Mouse (Mus musculus) midbrain, embryonic 16.5 days (tissue): ENCODE measurements around the gene Sppl2b. TPM values are rescaled to one million over a fixed set of nuclear protein-coding genes. Genes with fewer than 3 reads are reported as not detected.
"Not testable (repeated sequence)": the region's sequence is repeated elsewhere in the genome, so short reads cannot be mapped to it uniquely, and the experiment has no call there.

Source experiments
- ATAC-seq: fragments of 200-750 bp; cut with Nextera tagmentation; 2 replicates; pipeline ENCODE4 v1.8.0; 2017; ENCODE audit warnings: moderate TSS enrichment
- H3K27ac ChIP-seq: fragments of 300-500 bp; sonication (generic); 2 replicates; pipeline ENCODE4 v1.5.1; 2014; ENCODE audit warnings: mild to moderate bottlenecking, low read length, mixed read lengths
- H3K27me3 ChIP-seq: fragments of 300-500 bp; sonication (generic); 2 replicates; pipeline ENCODE4 v1.6.1; 2014; ENCODE audit warnings: low read depth, low read length, mixed read lengths; ENCODE audit not compliant: control insufficient read depth, insufficient read depth
- H3K36me3 ChIP-seq: fragments of 300-500 bp; sonication (generic); 2 replicates; pipeline ENCODE4 v1.6.1; 2014; ENCODE audit warnings: mild to moderate bottlenecking, low read length, moderate library complexity, mixed read lengths; ENCODE audit not compliant: control insufficient read depth, insufficient read depth
- H3K4me1 ChIP-seq: fragments of 300-500 bp; sonication (generic); 2 replicates; pipeline ENCODE4 v1.6.1; 2014; ENCODE audit warnings: mild to moderate bottlenecking, low read length, mixed read lengths; ENCODE audit not compliant: control insufficient read depth, insufficient read depth
- H3K4me2 ChIP-seq: fragments of 300-500 bp; sonication (generic); 2 replicates; pipeline ENCODE4 v1.6.1; 2014; ENCODE audit warnings: mild to moderate bottlenecking, low read length, mixed read lengths
- H3K4me3 ChIP-seq: fragments of 300-500 bp; sonication (generic); 2 replicates; pipeline ENCODE4 v1.5.1; 2014; ENCODE audit warnings: low read depth, mild to moderate bottlenecking, low read length, moderate library complexity, mixed read lengths
- H3K9ac ChIP-seq: fragments of 300-500 bp; sonication (generic); 2 replicates; pipeline ENCODE4 v1.6.1; 2014; ENCODE audit warnings: low read depth, low read length, mixed read lengths
- H3K9me3 ChIP-seq: fragments of 300-500 bp; sonication (generic); replicated peaks from 2 replicates; pipeline ENCODE4 v1.6.1; 2014; ENCODE audit warnings: mild to moderate bottlenecking, low read length, mixed read lengths; ENCODE audit not compliant: control insufficient read depth, poor library complexity, severe bottlenecking
- WGBS: fragments of 180-500 bp; shearing (Covaris S2); extraction: QIAGEN DNeasy Blood & Tissue Kit; methylation state at CpG from one replicate; pipeline ENCODE4 v1.1.7; 2014; 5-methylcytosine and 5-hydroxymethylcytosine counted together
- polyA plus RNA-seq: library from polyadenylated mRNA; unstranded; fragments of >200 nt; fragmentation: Nextera tagmentation; extraction: Ambion mirVana; gene quantifications from 2 replicates; pipeline ENCODE4 v1.2.1, GENCODE M21; 2015

Sppl2b gene
- polyA plus RNA-seq, 1 experiment from 2014 or later: 84.1 TPM

- no peak overlapping the region for H3K4me2 ChIP-seq
- H3K9ac ChIP-seq: no peak overlapping the region
- no peaks in the 10 kb centered on the region for H3K36me3 ChIP-seq
- peaks cover 19% of the 10 kb centered on the region for H3K27me3 ChIP-seq
- no peak overlapping the region for H3K27ac ChIP-seq
- H3K4me1 ChIP-seq: peaks cover 27% of the 10 kb centered on the region
- no peak overlapping the region for H3K4me3 ChIP-seq
- no peaks in the 10 kb centered on the region for H3K9me3 ChIP-seq
- ATAC-seq: no peak
- WGBS: 6% methylated on average over 20 of the region's 20 CpGs
Observed at GRCm38 (mm10) chr10:80810084-80810483, 45.0 kb upstream of the Sppl2b start.

GRCm38 (mm10) chr10:80812391-80813041 is 42.6 kb upstream of the Sppl2b start:
- no peak for ATAC-seq
- no peak overlapping the region for H3K4me3 ChIP-seq
- no peak overlapping the region for H3K4me2 ChIP-seq
- H3K27ac ChIP-seq: no peak overlapping the region
- peaks cover 15% of the 10 kb centered on the region for H3K4me1 ChIP-seq
- no peaks in the 10 kb centered on the region for H3K9me3 ChIP-seq
- no peak overlapping the region for H3K9ac ChIP-seq
- H3K36me3 ChIP-seq: no peaks in the 10 kb centered on the region
- H3K27me3 ChIP-seq: peaks cover 19% of the 10 kb centered on the region
- 60% methylated on average over 5 of the region's 5 CpGs for WGBS

- H3K4me2 ChIP-seq: no peak within 1 kb of the TSS
- H3K4me3 ChIP-seq: no peak within 1 kb of the TSS
- H3K36me3 ChIP-seq: no peaks in the 10 kb centered on the region
- peaks cover 19% of the 10 kb centered on the region for H3K27me3 ChIP-seq
- no peak for ATAC-seq
- WGBS: 77% methylated on average over 4 of the region's 4 CpGs
- no peak within 1 kb of the TSS for H3K9ac ChIP-seq
- H3K4me1 ChIP-seq: peaks cover 8% of the 10 kb centered on the region
- H3K9me3 ChIP-seq: no peaks in the 10 kb centered on the region
- H3K27ac ChIP-seq: no peak within 1 kb of the TSS
Observed at GRCm38 (mm10) chr10:80813366-80813765, 41.7 kb upstream of the Sppl2b start, which contains the start of gene Jsrp1. TSS of gene Jsrp1 (minus strand) at chr10:80813498.

- no peaks in the 10 kb centered on the region for H3K4me1 ChIP-seq
- no peak for ATAC-seq
- peaks cover 6% of the 10 kb centered on the region; the same call in 1 of the 2 replicates for H3K27me3 ChIP-seq
- no peaks in the 10 kb centered on the region for H3K36me3 ChIP-seq
- no peak overlapping the region for H3K4me2 ChIP-seq
- H3K9ac ChIP-seq: no peak overlapping the region
- no peak overlapping the region for H3K27ac ChIP-seq
- 57% methylated on average over 7 of the region's 7 CpGs for WGBS
- H3K9me3 ChIP-seq: no peaks in the 10 kb centered on the region
- H3K4me3 ChIP-seq: no peak overlapping the region
Observed at GRCm38 (mm10) chr10:80814800-80815199, 40.3 kb upstream of the Sppl2b start.

- not testable (repeated sequence) for H3K4me2 ChIP-seq, H3K36me3 ChIP-seq, H3K4me3 ChIP-seq, H3K9ac ChIP-seq, H3K9me3 ChIP-seq, H3K27ac ChIP-seq, ATAC-seq, H3K4me1 ChIP-seq, H3K27me3 ChIP-seq
- 83% methylated on average over 3 of the region's 3 CpGs for WGBS
Observed at GRCm38 (mm10) chr10:80816303-80816702, 38.8 kb upstream of the Sppl2b start.

- H3K36me3 ChIP-seq: no peaks in the 10 kb centered on the region
- 83% methylated on average over 2 of the region's 2 CpGs for WGBS
Observed at GRCm38 (mm10) chr10:80817164-80817563, 37.9 kb upstream of the Sppl2b start.

GRCm38 (mm10) chr10:80817955-80818354 is 37.1 kb upstream of the Sppl2b start:
- not testable (repeated sequence) for H3K9me3 ChIP-seq, ATAC-seq, H3K27ac ChIP-seq, H3K4me3 ChIP-seq, H3K4me1 ChIP-seq, H3K27me3 ChIP-seq, H3K36me3 ChIP-seq, H3K9ac ChIP-seq, H3K4me2 ChIP-seq
- WGBS: 85% methylated on average over 7 of the region's 7 CpGs

More at GRCm38 (mm10) chr10:80817164-80817563, 37.9 kb upstream of the Sppl2b start:
- Histone ChIP-seq H3K9ac (no peak overlapping the region), H3K4me3 (no peak overlapping the region), H3K4me1 (no peaks in the 10 kb centered on the region), H3K9me3 (no peaks in the 10 kb centered on the region), H3K27ac (no peak overlapping the region), H3K27me3 (0 out of 2 replicates have a peak, but pooled peaks cover 3% of the 10 kb centered on the region), H3K4me2 (no peak overlapping the region)
- ATAC-seq: no peak

- Histone ChIP-seq H3K27ac (no peak overlapping the region), H3K4me3 (no peak overlapping the region), H3K4me2 (no peak overlapping the region), H3K9me3 (no peaks in the 10 kb centered on the region), H3K9ac (no peak overlapping the region), H3K4me1 (no peaks in the 10 kb centered on the region), H3K27me3 (no peaks in the 10 kb centered on the region), H3K36me3 (no peaks in the 10 kb centered on the region)
- 61% methylated on average over 6 of the region's 6 CpGs for WGBS
- ATAC-seq: no peak
Observed at GRCm38 (mm10) chr10:80818599-80819281, 36.3 kb upstream of the Sppl2b start.

- Histone ChIP-seq H3K9ac (no peak overlapping the region), H3K27me3 (no peaks in the 10 kb centered on the region), H3K27ac (no peak overlapping the region), H3K4me3 (no peak overlapping the region), H3K4me1 (no peaks in the 10 kb centered on the region), H3K36me3 (no peaks in the 10 kb centered on the region), H3K9me3 (no peaks in the 10 kb centered on the region), H3K4me2 (no peak overlapping the region)
- no peak for ATAC-seq
- 61% methylated on average over 3 of the region's 3 CpGs for WGBS
Observed at GRCm38 (mm10) chr10:80819406-80819805, 35.7 kb upstream of the Sppl2b start.
